Mouse (Mus musculus) G1E (cell line): Measurements from ENCODE around the gene Lrp4. TPM values are rescaled to one million over a fixed set of nuclear protein-coding genes. Genes with fewer than 3 reads are reported as not detected.

ENCODE experiments used
- ATAC-seq: 2 replicates; pipeline ENCODE4 v1.8.0; 2016; ENCODE audit warnings: mild to moderate bottlenecking; ENCODE audit not compliant: insufficient number of reproducible peaks, poor library complexity, low FRiP score, severe bottlenecking; ENCODE audit errors: extremely low read depth
- DNase-seq: peaks from one replicate; pipeline ENCODE4 v3.0.0; 2012; ENCODE audit warnings: low spot score
- H3K27me3 ChIP-seq: 2 replicates; pipeline ENCODE4 v1.6.1; 2012; ENCODE audit warnings: mild to moderate bottlenecking, low read length, inconsistent platforms; ENCODE audit not compliant: insufficient read depth
- H3K36me3 ChIP-seq: replicated peaks from 2 replicates; pipeline ENCODE3; 2012; ENCODE audit warnings: mild to moderate bottlenecking, inconsistent platforms
- H3K4me1 ChIP-seq: 2 replicates; pipeline ENCODE4 v1.6.1; 2012; ENCODE audit warnings: low read depth, low read length, inconsistent platforms, mixed read lengths; ENCODE audit not compliant: insufficient read depth
- H3K4me3 ChIP-seq: 2 replicates; pipeline ENCODE4 v1.5.1; 2012; ENCODE audit warnings: low read depth, mild to moderate bottlenecking, inconsistent platforms, low read length, moderate library complexity, mixed read lengths
- H3K9me3 ChIP-seq: replicated peaks from 2 replicates; pipeline ENCODE4 v1.6.1; 2012; ENCODE audit warnings: inconsistent platforms
- CTCF ChIP-seq: IDR thresholded peaks from 2 replicates; pipeline ENCODE4 v1.5.1; 2012; ENCODE audit warnings: low read depth, low read length, inconsistent platforms, mixed read lengths
- GATA1 ChIP-seq: IDR thresholded peaks from 2 replicates; pipeline ENCODE4 v1.6.1; 2012; ENCODE audit warnings: borderline replicate concordance, low read length, inconsistent platforms, mixed read lengths
- GATA2 ChIP-seq: IDR thresholded peaks from 2 replicates; pipeline ENCODE4 v1.6.1; 2012; ENCODE audit warnings: low read depth, low read length, inconsistent platforms, borderline replicate concordance
- POLR2AphosphoS5 ChIP-seq: IDR thresholded peaks from 2 replicates; pipeline ENCODE4 v1.6.1; 2012; ENCODE audit warnings: low read depth, low read length, inconsistent platforms; ENCODE audit not compliant: insufficient replicate concordance
- TAL1 ChIP-seq: conservative IDR thresholded peaks from 2 replicates; pipeline ENCODE4 v1.6.1; 2012; ENCODE audit warnings: low read depth, low read length, inconsistent platforms, mixed read lengths
- polyA plus RNA-seq: library from polyadenylated mRNA; stranded (reverse); fragments of >175 nt; gene quantifications from 2 replicates; pipeline ENCODE4 v1.2.3, GENCODE M21; 2012
- total RNA-seq, 2 experiments: library from RNA; stranded (forward) in 1 of 2; stranded (reverse) in 1 of 2; fragments of 200-1000 nt in 1 of 2; fragments of >200 nt in 1 of 2; fragmentation: Nextera tagmentation in 1 of 2; gene quantifications; 2 replicates each; pipeline ENCODE4 v1.2.3; 2014 to 2017

Gene Lrp4
- total and polyA plus RNA-seq, 3 experiments: 0.22 TPM; not detected in 2

GRCm38 (mm10) chr2:91455826-91456225 lies 1.5 kb upstream of the Lrp4 start:
- ATAC-seq (no peak; the same call in 1 of the 2 replicates), DNase-seq (no peak)
- peaks cover 3% of the 10 kb centered on the region; the same call in 1 of the 2 replicates for H3K4me1 ChIP-seq
- H3K4me3 ChIP-seq: no peak overlapping the region
- peaks cover 64% of the 10 kb centered on the region for H3K27me3 ChIP-seq
- TF ChIP-seq CTCF: no peak
- TF ChIP-seq GATA1: no peak
- no peak for TF ChIP-seq TAL1
- no peak for TF ChIP-seq POLR2AphosphoS5
- no peak for TF ChIP-seq GATA2
- no peaks in the 10 kb centered on the region for H3K36me3 ChIP-seq
- H3K9me3 ChIP-seq: peaks cover 3% of the 10 kb centered on the region

GRCm38 (mm10) chr2:91456491-91457100 lies 715 bp upstream of the Lrp4 start:
- Histone ChIP-seq H3K9me3 (peaks cover 3% of the 10 kb centered on the region), H3K4me1 (peaks cover 3% of the 10 kb centered on the region; the same call in 1 of the 2 replicates), H3K27me3 (peaks cover 71% of the 10 kb centered on the region), H3K4me3 (no peak overlapping the region), H3K36me3 (no peaks in the 10 kb centered on the region)
- TF ChIP-seq GATA2 (no peak), CTCF (no peak), POLR2AphosphoS5 (no peak), TAL1 (no peak), GATA1 (no peak)
- DNase-seq: no peak
- ATAC-seq: no peak

GRCm38 (mm10) chr2:91457656-91458251 lies 443 bp downstream of the Lrp4 start:
- TF ChIP-seq POLR2AphosphoS5 (no peak), GATA1 (no peak), TAL1 (no peak), GATA2 (no peak), CTCF (no peak)
- H3K4me1 ChIP-seq: peaks cover 5% of the 10 kb centered on the region; the same call in 1 of the 2 replicates
- H3K27me3 ChIP-seq: peaks cover 67% of the 10 kb centered on the region
- no peaks in the 10 kb centered on the region for H3K36me3 ChIP-seq
- H3K9me3 ChIP-seq: peaks cover 3% of the 10 kb centered on the region
- no peak overlapping the region for H3K4me3 ChIP-seq
- ATAC-seq (no peak), DNase-seq (no peak)

- TF ChIP-seq GATA1 (no peak), TAL1 (no peak), GATA2 (no peak), CTCF (no peak), POLR2AphosphoS5 (no peak)
- H3K27me3 ChIP-seq: peaks cover 67% of the 10 kb centered on the region
- DNase-seq (no peak), ATAC-seq (no peak)
- H3K4me1 ChIP-seq: peaks cover 9% of the 10 kb centered on the region; the same call in 1 of the 2 replicates
- H3K9me3 ChIP-seq: peaks cover 3% of the 10 kb centered on the region
- H3K36me3 ChIP-seq: no peaks in the 10 kb centered on the region
- no peak overlapping the region for H3K4me3 ChIP-seq
These were observed 951 bp downstream of the Lrp4 start for GRCm38 (mm10) chr2:91458252-91458672.

- no peak for ATAC-seq
- Histone ChIP-seq H3K36me3 (no peaks in the 10 kb centered on the region), H3K9me3 (peaks cover 3% of the 10 kb centered on the region), H3K4me1 (peaks cover 9% of the 10 kb centered on the region; the same call in 1 of the 2 replicates), H3K4me3 (no peak overlapping the region), H3K27me3 (peaks cover 67% of the 10 kb centered on the region)
- no peak for DNase-seq
- TF ChIP-seq CTCF (no peak), TAL1 (no peak), POLR2AphosphoS5 (no peak), GATA1 (no peak), GATA2 (no peak)
These were observed 1.5 kb downstream of the Lrp4 start for GRCm38 (mm10) chr2:91458673-91459391.

GRCm38 (mm10) chr2:91460076-91460475 lies 2.8 kb downstream of the Lrp4 start:
- ATAC-seq: no peak
- Histone ChIP-seq H3K4me1 (peaks cover 9% of the 10 kb centered on the region; the same call in 1 of the 2 replicates), H3K4me3 (no peak overlapping the region), H3K36me3 (no peaks in the 10 kb centered on the region), H3K27me3 (peaks cover 59% of the 10 kb centered on the region), H3K9me3 (peaks cover 3% of the 10 kb centered on the region)
- no peak for TF ChIP-seq CTCF
- TF ChIP-seq POLR2AphosphoS5: no peak
- TF ChIP-seq GATA1: no peak
- no peak for DNase-seq
